ENCODE assay signal across 26 mouse cellular contexts in the genomic region with DNA sequence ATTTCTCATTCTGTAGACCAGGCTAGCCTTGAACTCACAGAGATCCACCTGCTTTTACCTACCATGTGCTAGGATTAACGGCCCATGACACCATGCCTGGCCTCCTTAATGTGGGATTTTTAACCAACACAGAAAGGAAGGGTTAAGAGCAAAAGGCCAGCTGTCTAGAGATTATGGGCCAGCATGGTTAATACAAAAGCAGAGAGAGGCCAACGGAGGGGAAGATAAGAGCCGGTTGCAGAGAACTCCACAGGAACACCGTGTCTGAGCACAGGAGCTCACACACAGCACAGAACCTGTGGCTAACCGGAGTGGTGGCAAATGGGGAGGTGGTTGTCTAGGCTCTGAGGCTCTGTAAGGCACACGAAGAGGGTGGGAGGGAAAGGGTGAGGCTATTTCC. TPM values are rescaled to one million over a fixed set of nuclear protein-coding genes. Genes with fewer than 3 reads are reported as not detected.
A peak's percentile ranks its signal among the peaks of the same experiment; 100 is the strongest.
DNase-seq lines count a peak whose midpoint lies in the region; ATAC-seq and TF ChIP-seq lines count a peak whose summit lies in the region.
"Had no signal": no experiment of that assay in that cellular context is flagged by ENCODE, and none has a peak within 500 bp of the region (broad histone marks: within the 10 kb centered on the region; RNA-seq: fewer than 3 reads in every experiment).

No protein-coding gene starts in this region.

- 0 out of 2 replicates have a peak overlapping the region, but pooled peaks have one; percentile 6 for H3K9ac ChIP-seq in stomach, embryonic 14.5 days (replicated peaks; ENCODE audit: low read depth, low read length)
- no peak overlapping the region for H3K9ac ChIP-seq in stomach, postnatal 0 days (ENCODE audit: low read length)
- H3K9ac ChIP-seq in liver, embryonic 12.5 days, result no peak overlapping the region
- H3K9ac ChIP-seq: forebrain, embryonic 13.5 days; heart, embryonic 15.5 days; limb, embryonic 15.5 days; midbrain, embryonic 12.5 days had no signal

- no peak overlapping the region for H3K4me3 ChIP-seq in stomach, embryonic 14.5 days (ENCODE audit: low read depth, low read length)
- no peak overlapping the region for H3K4me3 ChIP-seq in stomach, postnatal 0 days (ENCODE audit: low read depth, low read length)
- H3K4me3 ChIP-seq in liver, embryonic 12.5 days, result no peak overlapping the region
- H3K4me3 ChIP-seq in cerebellum, adult 2 months (replicated peaks; ENCODE audit: insufficient read depth, low read depth, low read length), result no peak overlapping the region
- H3K4me3 ChIP-seq: forebrain, embryonic 13.5 days; heart, adult 2 months; heart, embryonic 15.5 days; limb, embryonic 15.5 days; midbrain, embryonic 12.5 days had no signal

- intact Hi-C loops in heart, postnatal 36 days (cut with DNase I), result no loop called here

- ATAC-seq in stomach, embryonic 14.5 days (ENCODE audit: insufficient number of reproducible peaks, insufficient read depth, low FRiP score, low read depth), result no peak
- no peak for ATAC-seq in stomach, postnatal 0 days (ENCODE audit: low FRiP score, low TSS enrichment)
- ATAC-seq in liver, embryonic 12.5 days, result peak; percentile 53; the same call in 1 of the 2 replicates
- peak; percentile 49 for ATAC-seq in megakaryocyte progenitor cell, adult 5-6 weeks (replicated peaks; ENCODE audit: poor library complexity)
- ATAC-seq: activated CD4-positive, CD25-positive, alpha-beta regulatory T cell, adult 4 months; forebrain, embryonic 13.5 days; hindbrain, postnatal 0 days had no signal

- no peaks in the 10 kb centered on the region for H3K9me3 ChIP-seq in stomach, embryonic 14.5 days (ENCODE audit: control insufficient read depth, low read depth, low read length)
- no peaks in the 10 kb centered on the region for H3K9me3 ChIP-seq in stomach, postnatal 0 days (ENCODE audit: control insufficient read depth, low read length)
- H3K9me3 ChIP-seq in liver, embryonic 12.5 days (replicated peaks), result no peaks in the 10 kb centered on the region
- H3K9me3 ChIP-seq: forebrain, embryonic 13.5 days; heart, embryonic 15.5 days; limb, embryonic 15.5 days; midbrain, embryonic 12.5 days had no signal

- no peak for DNase-seq in stomach, postnatal 0 days (ENCODE audit: low spot score)
- DNase-seq in cerebellum, adult 2 months, result no peak
- DNase-seq in neural tube, embryonic 10.5 days (ENCODE audit: extremely low spot score, low spot score), result no peak
- no peak for DNase-seq in heart, postnatal 36 days
- DNase-seq: adrenal gland, postnatal 10 days; B cell, adult 2 months; cerebellum, adult 8-10 months; gastrocnemius, postnatal 36 days; heart, adult 2 months; left cerebral cortex, postnatal 4 days; thymus, adult 2 months had no signal

- no peak for TF ChIP-seq EP300 in stomach, postnatal 0 days (optimal IDR thresholded peaks at IDR 0.05)

- 64% methylated on average over 6 of the region's 6 CpGs for WGBS in stomach, embryonic 14.5 days
- WGBS in stomach, postnatal 0 days, result 45% methylated on average over 6 of the region's 6 CpGs
- 17% methylated on average over 6 of the region's 6 CpGs for WGBS in liver, embryonic 12.5 days (ENCODE audit: insufficient replicate concordance)
- WGBS in cerebellum, adult 2 months, result 55% methylated on average over 6 of the region's 6 CpGs

- peaks cover 8% of the 10 kb centered on the region for H3K36me3 ChIP-seq in stomach, embryonic 14.5 days (ENCODE audit: control insufficient read depth, insufficient read depth, low read length)
- H3K36me3 ChIP-seq in stomach, postnatal 0 days (ENCODE audit: control insufficient read depth, insufficient read depth, low read length), result no peaks in the 10 kb centered on the region
- peaks cover 20% of the 10 kb centered on the region for H3K36me3 ChIP-seq in liver, embryonic 12.5 days

- TF ChIP-seq POLR2A in cerebellum, adult 2 months (IDR thresholded peaks at IDR 0.05; ENCODE audit: borderline replicate concordance, insufficient read depth, low read length), result no peak

- peak overlapping the region; percentile 52; the same call in 1 of the 2 replicates for H3K27ac ChIP-seq in stomach, embryonic 14.5 days (ENCODE audit: low read length)
- H3K27ac ChIP-seq in stomach, postnatal 0 days (replicated peaks), result no peak overlapping the region
- H3K27ac ChIP-seq in liver, embryonic 12.5 days, result peak overlapping the region; percentile 32
- H3K27ac ChIP-seq in cerebellum, adult 2 months (ENCODE audit: insufficient read depth, low read length), result no peak overlapping the region
- H3K27ac ChIP-seq: forebrain, embryonic 13.5 days; heart, adult 2 months; heart, embryonic 15.5 days; hindbrain, postnatal 0 days; kidney, postnatal 0 days; limb, embryonic 15.5 days; midbrain, embryonic 12.5 days had no signal

- H3K4me2 ChIP-seq in stomach, embryonic 14.5 days (replicated peaks; ENCODE audit: low read depth, low read length), result no peak overlapping the region
- H3K4me2 ChIP-seq in stomach, postnatal 0 days (replicated peaks; ENCODE audit: low read depth), result no peak overlapping the region
- no peak overlapping the region; the same call in 1 of the 2 replicates for H3K4me2 ChIP-seq in liver, embryonic 12.5 days
- H3K4me2 ChIP-seq: forebrain, embryonic 13.5 days; heart, embryonic 15.5 days; limb, embryonic 15.5 days; midbrain, embryonic 12.5 days had no signal

- TF ChIP-seq CTCF in stomach, postnatal 0 days (IDR thresholded peaks at IDR 0.05; ENCODE audit: low read depth), result no peak
- no peak for TF ChIP-seq CTCF in cerebellum, adult 2 months (IDR thresholded peaks at IDR 0.05; ENCODE audit: borderline replicate concordance, insufficient read depth, low read depth, low read length)

- H3K4me1 ChIP-seq in stomach, embryonic 14.5 days (ENCODE audit: control insufficient read depth, insufficient read depth, low read length), result 0 out of 2 replicates have a peak, but pooled peaks cover 2% of the 10 kb centered on the region
- H3K4me1 ChIP-seq in stomach, postnatal 0 days (replicated peaks; ENCODE audit: control insufficient read depth, insufficient read depth), result no peaks in the 10 kb centered on the region
- peaks cover 34% of the 10 kb centered on the region for H3K4me1 ChIP-seq in liver, embryonic 12.5 days
- no peaks in the 10 kb centered on the region for H3K4me1 ChIP-seq in cerebellum, adult 2 months (ENCODE audit: control insufficient read depth, insufficient read depth, low read length)
- H3K4me1 ChIP-seq: forebrain, embryonic 13.5 days; midbrain, embryonic 12.5 days had no signal

- H3K27me3 ChIP-seq in stomach, embryonic 14.5 days (ENCODE audit: control insufficient read depth, insufficient read depth, low read length), result no peaks in the 10 kb centered on the region
- no peaks in the 10 kb centered on the region for H3K27me3 ChIP-seq in stomach, postnatal 0 days (ENCODE audit: control insufficient read depth, insufficient read depth, low read length)
- H3K27me3 ChIP-seq in liver, embryonic 12.5 days (replicated peaks), result peaks cover 15% of the 10 kb centered on the region
- H3K27me3 ChIP-seq in cerebellum, adult 2 months (ENCODE audit: control insufficient read depth, insufficient read depth, low read length), result no peaks in the 10 kb centered on the region
- H3K27me3 ChIP-seq: CH12.LX; limb, embryonic 15.5 days had no signal

RNA-seq across cellular contexts. Expression of a gene that starts 5.4 kb away (rescaled TPM):
- 38.1 and 39.2 TPM in 2 replicates for polyA plus RNA-seq in stomach, embryonic 14.5 days (2014; fragmentation: Nextera tagmentation; extraction: Ambion mirVana)
- 117 and 127 TPM in 2 replicates for polyA plus RNA-seq in stomach, postnatal 0 days (2015; fragmentation: Nextera tagmentation; extraction: Ambion mirVana)
- polyA plus RNA-seq in liver, embryonic 12.5 days (2016; fragmentation: Nextera tagmentation; extraction: Ambion mirVana), result 83.5 and 90.2 TPM in 2 replicates
- total RNA-seq in megakaryocyte progenitor cell, adult 5-6 weeks (2015), result 45.2 and 50.0 TPM in 2 replicates
- 35.5 and 62.3 TPM in 2 replicates for total RNA-seq in megakaryocyte progenitor cell, adult 5-6 weeks (2017)
- 4.1 and 4.7 TPM in 2 replicates for polyA plus RNA-seq in cerebellum, adult 2 months (2012; rRNA removed)
- total RNA-seq in heart, postnatal 36 days (2021), result 1 to 10 TPM; 6.2 to 6.7 TPM
- total RNA-seq: monocyte, adult 5-6 weeks had no signal

RNA-seq across cellular contexts. Expression of a gene that starts 25.4 kb away (rescaled TPM):
- 1.2 and 1.4 TPM in 2 replicates for polyA plus RNA-seq in stomach, embryonic 14.5 days (2014; fragmentation: Nextera tagmentation; extraction: Ambion mirVana)
- 0.70 and 0.76 TPM in 2 replicates for polyA plus RNA-seq in stomach, postnatal 0 days (2015; fragmentation: Nextera tagmentation; extraction: Ambion mirVana)
- polyA plus RNA-seq in liver, embryonic 12.5 days (2016; fragmentation: Nextera tagmentation; extraction: Ambion mirVana), result 0.06 TPM in 1 of 2 replicates, not detected in the other
- not detected in 2 replicates for total RNA-seq in megakaryocyte progenitor cell, adult 5-6 weeks (2015)
- total RNA-seq in megakaryocyte progenitor cell, adult 5-6 weeks (2017), result not detected in 2 replicates
- polyA plus RNA-seq in cerebellum, adult 2 months (2012; rRNA removed), result 4.8 TPM in 2 replicates
- under 1 TPM; 0.33 to 0.42 TPM for total RNA-seq in heart, postnatal 36 days (2021)
- total RNA-seq: gastrocnemius, adult 18-20 months; gastrocnemius, postnatal 36 days; hematopoietic stem cell, adult 5-6 weeks; monocyte, adult 5-6 weeks had no signal
- polyA plus RNA-seq: spleen, adult 2 months had no signal

RNA-seq across cellular contexts. Expression of a gene that starts 29.6 kb away (rescaled TPM):
- polyA plus RNA-seq in stomach, embryonic 14.5 days (2014; fragmentation: Nextera tagmentation; extraction: Ambion mirVana), result 33.2 and 34.5 TPM in 2 replicates
- 29.5 and 33.1 TPM in 2 replicates for polyA plus RNA-seq in stomach, postnatal 0 days (2015; fragmentation: Nextera tagmentation; extraction: Ambion mirVana)
- polyA plus RNA-seq in liver, embryonic 12.5 days (2016; fragmentation: Nextera tagmentation; extraction: Ambion mirVana), result 22.4 TPM in 2 replicates
- total RNA-seq in megakaryocyte progenitor cell, adult 5-6 weeks (2015), result 32.3 and 35.2 TPM in 2 replicates
- total RNA-seq in megakaryocyte progenitor cell, adult 5-6 weeks (2017), result 32.2 and 36.9 TPM in 2 replicates
- polyA plus RNA-seq in cerebellum, adult 2 months (2012; rRNA removed), result 202 and 210 TPM in 2 replicates
- 10 to 100 TPM; 20.8 to 20.9 TPM for total RNA-seq in heart, postnatal 36 days (2021)

RNA-seq across cellular contexts. Expression of a gene that starts 44.6 kb away (rescaled TPM):
- polyA plus RNA-seq in stomach, embryonic 14.5 days (2014; fragmentation: Nextera tagmentation; extraction: Ambion mirVana), result not detected in 2 replicates
- polyA plus RNA-seq in stomach, postnatal 0 days (2015; fragmentation: Nextera tagmentation; extraction: Ambion mirVana), result 0.11 TPM in 1 of 2 replicates, not detected in the other
- not detected in 2 replicates for polyA plus RNA-seq in liver, embryonic 12.5 days (2016; fragmentation: Nextera tagmentation; extraction: Ambion mirVana)
- total RNA-seq in megakaryocyte progenitor cell, adult 5-6 weeks (2015), result 0.22 TPM in 1 of 2 replicates, not detected in the other
- total RNA-seq in megakaryocyte progenitor cell, adult 5-6 weeks (2017), result 0.54 TPM in 1 of 2 replicates, not detected in the other
- 0.15 and 0.22 TPM in 2 replicates for polyA plus RNA-seq in cerebellum, adult 2 months (2012; rRNA removed)
- total RNA-seq in heart, postnatal 36 days (2021), result under 1 TPM; 0.27 to 0.33 TPM
- total RNA-seq: monocyte, adult 5-6 weeks had no signal
- polyA plus RNA-seq: forebrain, embryonic 13.5 days; heart, embryonic 15.5 days; hindbrain, postnatal 0 days; kidney, postnatal 0 days had no signal

RNA-seq across cellular contexts. Expression of a gene that starts 56.1 kb away (rescaled TPM):
- 0.75 and 0.83 TPM in 2 replicates for polyA plus RNA-seq in stomach, embryonic 14.5 days (2014; fragmentation: Nextera tagmentation; extraction: Ambion mirVana)
- 0.35 and 0.46 TPM in 2 replicates for polyA plus RNA-seq in stomach, postnatal 0 days (2015; fragmentation: Nextera tagmentation; extraction: Ambion mirVana)
- 0.30 and 0.50 TPM in 2 replicates for polyA plus RNA-seq in liver, embryonic 12.5 days (2016; fragmentation: Nextera tagmentation; extraction: Ambion mirVana)
- total RNA-seq in megakaryocyte progenitor cell, adult 5-6 weeks (2015), result 1.1 and 1.7 TPM in 2 replicates
- total RNA-seq in megakaryocyte progenitor cell, adult 5-6 weeks (2017), result 3.3 and 3.5 TPM in 2 replicates
- 42.4 and 47.4 TPM in 2 replicates for polyA plus RNA-seq in cerebellum, adult 2 months (2012; rRNA removed)
- 1 to 10 TPM; 1.1 to 1.4 TPM for total RNA-seq in heart, postnatal 36 days (2021)

Comparison
In these comparisons a context has a peak if more than half of its experiments do, and no peak if none do; other contexts are left out.
1. H3K27ac ChIP-seq: peak in stomach, embryonic 14.5 days (single experiment) and liver, embryonic 12.5 days (single experiment); none in stomach, postnatal 0 days (single experiment) and cerebellum, adult 2 months (single experiment).
2. ATAC-seq: peak in liver, embryonic 12.5 days (single experiment) and megakaryocyte progenitor cell, adult 5-6 weeks (single experiment); none in stomach, embryonic 14.5 days (single experiment) and stomach, postnatal 0 days (single experiment).